Mouse (Mus musculus) kidney, postnatal 10 days (tissue): ENCODE measurements around the gene Lrpap1.
A peak's percentile ranks its signal among the peaks of the same experiment; 100 is the strongest.

Experiments used
- DNase-seq: peaks from one replicate; pipeline ENCODE4 v3.0.0; 2021; ENCODE audit warnings: mixed read lengths

Gene Lrpap1

GRCm38 (mm10) chr5:35055076-35055475, 50.5 kb downstream of the Lrpap1 start:
- DNase-seq = peak; percentile 48

GRCm38 (mm10) chr5:35054628-35055027, 50.9 kb downstream of the Lrpap1 start:
- no peak for DNase-seq

GRCm38 (mm10) chr5:35050541-35050940, 55.0 kb downstream of the Lrpap1 start:
- no peak for DNase-seq

- DNase-seq = peak; percentile 87
Measured at GRCm38 (mm10) chr5:35043110-35043451, 62.5 kb downstream of the Lrpap1 start.

GRCm38 (mm10) chr5:35042431-35043109, 63.0 kb downstream of the Lrpap1 start:
- DNase-seq = peak; percentile 31
